Mouse (Mus musculus): ENCODE data around the gene Helz2. TPM values are rescaled to one million over a fixed set of nuclear protein-coding genes. Genes with fewer than 3 reads are reported as not detected.

Helz2 gene
- total and polyA plus RNA-seq, 2 experiments from 2014 or later, result 0.24 to 2.8 TPM

DNA sequence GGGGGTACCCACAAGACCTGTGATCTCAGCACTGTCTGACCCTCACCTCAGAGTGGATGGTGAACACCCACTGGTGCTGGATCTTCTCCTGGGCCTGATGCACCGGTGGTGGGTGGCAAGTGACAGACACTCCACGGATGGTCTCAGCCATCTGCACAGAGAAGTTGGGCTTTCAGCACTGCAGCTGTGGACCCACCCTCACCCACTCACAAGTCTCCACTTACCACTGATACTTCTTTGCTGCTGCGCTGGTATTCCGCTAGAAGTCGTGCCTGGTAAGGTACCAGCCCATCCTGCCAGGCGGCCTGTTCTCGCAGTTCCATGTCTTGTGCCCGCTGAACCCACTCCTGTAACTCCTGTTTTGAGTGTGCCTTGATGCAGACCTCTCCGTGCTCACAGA, 2.6 kb downstream of the Helz2 start:
- 93% methylated on average over 9 of the region's 9 CpGs for WGBS
- no peak for DNase-seq (ENCODE audit: low spot score)
- Histone ChIP-seq H3K4me3 (ENCODE audit: low read length) (no peak overlapping the region), H3K9ac (replicated peaks; ENCODE audit: low read length) (no peak overlapping the region), H3K9me3 (ENCODE audit: low read length) (no peaks in the 10 kb centered on the region), H3K4me1 (ENCODE audit: insufficient read depth, low read length) (no peaks in the 10 kb centered on the region), H3K27me3 (ENCODE audit: insufficient read depth, low read length) (no peaks in the 10 kb centered on the region), H3K27ac (no peak overlapping the region), H3K36me3 (ENCODE audit: insufficient read depth, low read length) (no peaks in the 10 kb centered on the region), H3K4me2 (ENCODE audit: low read depth, low read length) (no peak overlapping the region)
- TF ChIP-seq CTCF (IDR thresholded peaks at IDR 0.05; ENCODE audit: low read depth), result no peak
- no peak for ATAC-seq

DNA sequence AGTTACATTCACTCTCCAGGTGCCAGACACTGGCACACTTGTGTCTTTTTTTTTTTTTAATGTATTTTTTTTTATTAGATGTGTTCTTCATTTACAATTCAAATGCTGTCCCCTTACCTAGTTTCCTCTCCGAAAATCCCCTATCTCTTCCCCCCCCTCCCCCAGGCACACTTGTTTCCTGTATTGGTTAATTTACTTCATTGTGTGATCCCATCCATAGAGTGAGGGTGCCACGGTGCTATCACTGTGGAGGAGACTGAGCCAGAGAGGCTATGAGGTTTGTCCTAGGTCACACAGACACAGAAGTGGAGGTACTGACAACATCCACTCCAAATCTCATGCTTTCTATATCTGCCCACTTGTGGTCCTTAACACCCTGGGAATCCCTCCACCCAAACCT, 3.0 kb downstream of the Helz2 start:
- WGBS, result 74% methylated on average over 2 of the region's 2 CpGs
- H3K9me3 ChIP-seq (ENCODE audit: low read length), result no peaks in the 10 kb centered on the region
- ATAC-seq (no peak), DNase-seq (ENCODE audit: low spot score) (no peak)
- no peak overlapping the region for H3K27ac ChIP-seq
- no peaks in the 10 kb centered on the region for H3K27me3 ChIP-seq (ENCODE audit: insufficient read depth, low read length)
- H3K4me3 ChIP-seq (ENCODE audit: low read length), result no peak overlapping the region
- H3K36me3 ChIP-seq (ENCODE audit: insufficient read depth, low read length), result no peaks in the 10 kb centered on the region
- no peak for TF ChIP-seq CTCF (IDR thresholded peaks at IDR 0.05; ENCODE audit: low read depth)
- no peak overlapping the region for H3K4me2 ChIP-seq (ENCODE audit: low read depth, low read length)
- no peaks in the 10 kb centered on the region for H3K4me1 ChIP-seq (ENCODE audit: insufficient read depth, low read length)
- no peak overlapping the region for H3K9ac ChIP-seq (replicated peaks; ENCODE audit: low read length)

- Histone ChIP-seq H3K27me3 (ENCODE audit: insufficient read depth, low read length) (no peaks in the 10 kb centered on the region), H3K4me3 (ENCODE audit: low read length) (no peak overlapping the region), H3K36me3 (ENCODE audit: insufficient read depth, low read length) (no peaks in the 10 kb centered on the region), H3K4me1 (ENCODE audit: insufficient read depth, low read length) (no peaks in the 10 kb centered on the region), H3K9me3 (ENCODE audit: low read length) (no peaks in the 10 kb centered on the region), H3K9ac (replicated peaks; ENCODE audit: low read length) (no peak overlapping the region), H3K27ac (no peak overlapping the region), H3K4me2 (ENCODE audit: low read depth, low read length) (no peak overlapping the region)
- TF ChIP-seq CTCF (IDR thresholded peaks at IDR 0.05; ENCODE audit: low read depth), result no peak
- 52% methylated on average over 10 of the region's 10 CpGs for WGBS
- DNase-seq (ENCODE audit: low spot score), result peak; percentile 30
- ATAC-seq, result no peak
Measured at GRCm38 (mm10) chr2:181238091-181238610, 3.7 kb downstream of the Helz2 start.

- no peak overlapping the region for H3K9ac ChIP-seq (replicated peaks; ENCODE audit: low read length)
- no peaks in the 10 kb centered on the region for H3K36me3 ChIP-seq (ENCODE audit: insufficient read depth, low read length)
- ATAC-seq (no peak), DNase-seq (ENCODE audit: low spot score) (no peak)
- H3K27ac ChIP-seq, result no peak overlapping the region
- no peaks in the 10 kb centered on the region for H3K27me3 ChIP-seq (ENCODE audit: insufficient read depth, low read length)
- 88% methylated on average over 17 of the region's 17 CpGs for WGBS
- no peaks in the 10 kb centered on the region for H3K4me1 ChIP-seq (ENCODE audit: insufficient read depth, low read length)
- no peaks in the 10 kb centered on the region for H3K9me3 ChIP-seq (ENCODE audit: low read length)
- H3K4me2 ChIP-seq (ENCODE audit: low read depth, low read length), result no peak overlapping the region
- no peak overlapping the region for H3K4me3 ChIP-seq (ENCODE audit: low read length)
- no peak for TF ChIP-seq CTCF (IDR thresholded peaks at IDR 0.05; ENCODE audit: low read depth)
Measured at GRCm38 (mm10) chr2:181237251-181238014, 4.4 kb downstream of the Helz2 start.

- ATAC-seq (no peak), DNase-seq (ENCODE audit: low spot score) (no peak)
- Histone ChIP-seq H3K9ac (replicated peaks; ENCODE audit: low read length) (no peak overlapping the region), H3K9me3 (ENCODE audit: low read length) (no peaks in the 10 kb centered on the region), H3K4me3 (ENCODE audit: low read length) (no peak overlapping the region), H3K27ac (no peak overlapping the region), H3K36me3 (ENCODE audit: insufficient read depth, low read length) (no peaks in the 10 kb centered on the region), H3K4me2 (ENCODE audit: low read depth, low read length) (no peak overlapping the region), H3K27me3 (ENCODE audit: insufficient read depth, low read length) (no peaks in the 10 kb centered on the region), H3K4me1 (ENCODE audit: insufficient read depth, low read length) (no peaks in the 10 kb centered on the region)
- peak; percentile 19; the same call in 1 of the 2 replicates for TF ChIP-seq CTCF (IDR thresholded peaks at IDR 0.05; ENCODE audit: low read depth)
- 83% methylated on average over 23 of the region's 23 CpGs for WGBS
Measured at GRCm38 (mm10) chr2:181235681-181236566, 5.9 kb downstream of the Helz2 start.

DNA sequence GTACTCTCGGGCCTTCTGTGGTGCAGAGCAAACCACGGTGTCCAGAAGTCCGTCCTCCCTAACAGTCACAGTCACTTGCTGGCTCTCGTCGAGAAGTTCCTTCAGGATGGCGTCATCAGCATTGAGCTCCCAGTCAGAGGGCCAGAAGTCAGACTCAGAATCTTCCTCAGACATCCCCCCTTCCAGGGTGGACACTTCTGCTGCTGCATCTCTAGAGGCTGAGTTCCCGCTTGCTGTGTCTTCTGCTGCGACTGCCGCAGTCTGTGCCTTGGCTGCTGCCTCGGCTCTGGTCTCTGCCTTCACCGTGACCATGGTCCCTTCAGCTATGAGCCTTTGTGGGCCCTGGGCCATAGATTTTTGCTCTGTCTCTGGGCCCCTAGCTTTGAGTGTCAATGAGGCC, 7.1 kb downstream of the Helz2 start:
- H3K9me3 ChIP-seq (ENCODE audit: low read length), result no peaks in the 10 kb centered on the region
- H3K4me2 ChIP-seq (ENCODE audit: low read depth, low read length), result no peak overlapping the region
- H3K27ac ChIP-seq, result no peak overlapping the region
- H3K9ac ChIP-seq (replicated peaks; ENCODE audit: low read length), result no peak overlapping the region
- TF ChIP-seq CTCF (IDR thresholded peaks at IDR 0.05; ENCODE audit: low read depth), result no peak
- H3K4me1 ChIP-seq (ENCODE audit: insufficient read depth, low read length), result no peaks in the 10 kb centered on the region
- no peaks in the 10 kb centered on the region for H3K27me3 ChIP-seq (ENCODE audit: insufficient read depth, low read length)
- no peak for DNase-seq (ENCODE audit: low spot score)
- H3K36me3 ChIP-seq (ENCODE audit: insufficient read depth, low read length), result no peaks in the 10 kb centered on the region
- no peak for ATAC-seq
- WGBS, result 89% methylated on average over 11 of the region's 11 CpGs
- H3K4me3 ChIP-seq (ENCODE audit: low read length), result no peak overlapping the region

Data from hindbrain, postnatal 0 days (tissue).